Mouse (Mus musculus) right cerebral cortex, adult 2 months (tissue): ENCODE data around the gene Rmdn2.
A peak's percentile ranks its signal among the peaks of the same experiment; 100 is the strongest.

Experiments
- DNase-seq, 2 experiments: peaks; one replicate each; pipeline ENCODE4 v3.0.0; 2021 to 2022; ENCODE audit warnings: low spot score in 2 of 2

Gene Rmdn2

GRCm38 (mm10) chr17:79611545-79611944 is at the start of gene Rmdn2:
Gene Rmdn2, plus strand, starts transcription at chr17:79611863.
- no peak for DNase-seq

GRCm38 (mm10) chr17:79563067-79563620 is 48.5 kb upstream of the Rmdn2 start:
- DNase-seq: peak in 1 of 2 experiments; percentile 10

- no peak for DNase-seq
These were observed 47.9 kb upstream of the Rmdn2 start for GRCm38 (mm10) chr17:79563721-79564120.

GRCm38 (mm10) chr17:79565241-79565961 is 46.3 kb upstream of the Rmdn2 start:
- no peak for DNase-seq

- no peak for DNase-seq
These were observed 43.3 kb upstream of the Rmdn2 start for GRCm38 (mm10) chr17:79568401-79568800.

- no peak for DNase-seq
These were observed 33.3 kb upstream of the Rmdn2 start for GRCm38 (mm10) chr17:79578328-79578727.

- peak; percentile 83 to 86 for DNase-seq
These were observed 31.3 kb upstream of the Rmdn2 start for GRCm38 (mm10) chr17:79580264-79580920.

GRCm38 (mm10) chr17:79583466-79583865 is 28.2 kb upstream of the Rmdn2 start:
- no peak for DNase-seq

GRCm38 (mm10) chr17:79584246-79584800 is 27.3 kb upstream of the Rmdn2 start:
- no peak for DNase-seq

GRCm38 (mm10) chr17:79589913-79590312 is 21.8 kb upstream of the Rmdn2 start:
- no peak for DNase-seq

GRCm38 (mm10) chr17:79595996-79596395 is 15.7 kb upstream of the Rmdn2 start:
- DNase-seq: no peak

- no peak for DNase-seq
These were observed 13.5 kb upstream of the Rmdn2 start for GRCm38 (mm10) chr17:79598151-79598550.

GRCm38 (mm10) chr17:79598596-79599577 is 12.8 kb upstream of the Rmdn2 start:
- DNase-seq: no peak

GRCm38 (mm10) chr17:79600108-79600507 is 11.6 kb upstream of the Rmdn2 start:
- DNase-seq: no peak

- no peak for DNase-seq
These were observed 9.3 kb upstream of the Rmdn2 start for GRCm38 (mm10) chr17:79602381-79602780.

GRCm38 (mm10) chr17:79603427-79603826 is 8.2 kb upstream of the Rmdn2 start:
- no peak for DNase-seq

GRCm38 (mm10) chr17:79605794-79606193 is 5.9 kb upstream of the Rmdn2 start:
- DNase-seq: no peak

GRCm38 (mm10) chr17:79609697-79610096 is 2.0 kb upstream of the Rmdn2 start:
- DNase-seq: no peak

GRCm38 (mm10) chr17:79610163-79610755 is 1.4 kb upstream of the Rmdn2 start:
- DNase-seq: no peak

- peak; percentile 66 to 78 for DNase-seq
These were observed 3.3 kb downstream of the Rmdn2 start for GRCm38 (mm10) chr17:79614691-79615588.
